Mouse (Mus musculus) forebrain, embryonic 14.5 days (tissue): ENCODE results near the gene Samhd1. TPM values are rescaled to one million over a fixed set of nuclear protein-coding genes. Genes with fewer than 3 reads are reported as not detected.

Experiments
- ATAC-seq: fragments of 200-750 bp; cut with Nextera tagmentation; 2 replicates; pipeline ENCODE4 v1.8.0; 2017; ENCODE audit warnings: mild to moderate bottlenecking, moderate library complexity
- DNase-seq: peaks from one replicate; pipeline ENCODE4 v3.0.0-alpha.2; 2015; ENCODE audit warnings: low spot score
- H3K27ac ChIP-seq: fragments of 300-500 bp; sonication (generic); 2 replicates; pipeline ENCODE4 v1.5.1; 2014; ENCODE audit warnings: low read depth, mild to moderate bottlenecking, control low read depth, low read length, moderate library complexity
- H3K27me3 ChIP-seq: fragments of 300-500 bp; sonication (generic); replicated peaks from 2 replicates; pipeline ENCODE4 v1.6.1; 2014; ENCODE audit warnings: low read length, control low read depth, mixed read lengths; ENCODE audit not compliant: control insufficient read depth, insufficient read depth
- H3K36me3 ChIP-seq: fragments of 300-500 bp; sonication (generic); 2 replicates; pipeline ENCODE4 v1.6.1; 2014; ENCODE audit warnings: low read length, control low read depth; ENCODE audit not compliant: control insufficient read depth, insufficient read depth
- H3K4me1 ChIP-seq: fragments of 300-500 bp; sonication (generic); 2 replicates; pipeline ENCODE4 v1.6.1; 2014; ENCODE audit warnings: antibody characterized with exemption, low read length, control low read depth; ENCODE audit not compliant: control insufficient read depth, insufficient read depth
- H3K4me2 ChIP-seq: fragments of 300-500 bp; sonication (generic); 2 replicates; pipeline ENCODE4 v1.6.1; 2014; ENCODE audit warnings: mild to moderate bottlenecking, control low read depth, low read length
- H3K4me3 ChIP-seq: fragments of 300-500 bp; sonication (generic); 2 replicates; pipeline ENCODE4 v1.5.1; 2014; ENCODE audit warnings: low read depth, low read length, control low read depth
- H3K9ac ChIP-seq: fragments of 300-500 bp; sonication (generic); 2 replicates; pipeline ENCODE4 v1.6.1; 2014; ENCODE audit warnings: mild to moderate bottlenecking, low read length, control low read depth, moderate library complexity
- H3K9me3 ChIP-seq: fragments of 300-500 bp; sonication (generic); replicated peaks from 2 replicates; pipeline ENCODE4 v1.6.1; 2016; ENCODE audit warnings: low read length, control low read depth, mixed read lengths; ENCODE audit not compliant: control insufficient read depth
- WGBS: fragments of 180-500 bp; shearing (Covaris S2); extraction: QIAGEN DNeasy Blood & Tissue Kit; methylation state at CpG from one replicate; pipeline ENCODE4 v1.1.7; 2014; 5-methylcytosine and 5-hydroxymethylcytosine counted together
- polyA plus RNA-seq: library from polyadenylated mRNA; unstranded; fragments of >200 nt; fragmentation: Nextera tagmentation; extraction: Ambion mirVana; gene quantifications from 2 replicates; pipeline ENCODE4 v1.2.1, GENCODE M21; 2014

Samhd1 gene
- polyA plus RNA-seq, 1 experiment from 2014 or later: 13.6 TPM

DNA sequence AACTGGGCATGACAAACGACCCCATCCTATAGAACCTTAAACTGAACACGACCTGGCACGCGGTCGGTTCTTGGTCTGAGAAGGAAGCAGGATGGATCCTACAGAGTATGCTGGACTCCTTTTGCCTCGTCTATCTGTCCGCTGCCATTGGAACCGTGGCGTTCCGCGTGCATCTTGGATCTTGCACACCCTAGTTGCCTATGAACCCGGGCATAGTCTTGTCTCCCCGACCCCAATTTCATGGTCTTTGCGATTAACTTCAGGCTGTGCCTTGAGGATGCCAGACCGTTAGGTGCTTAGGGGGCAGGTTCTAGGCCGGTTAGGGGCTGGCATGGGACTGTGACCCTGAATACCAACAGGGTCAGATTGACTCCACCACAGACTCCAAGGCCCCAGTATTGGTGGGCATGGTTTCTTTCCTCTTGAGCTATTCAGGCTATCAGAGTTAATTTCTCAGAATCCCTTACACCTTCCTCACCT, 55.3 kb downstream of the Samhd1 start:
- DNase-seq (no peak), ATAC-seq (no peak)
- 11% methylated on average over 16 of the region's 16 CpGs for WGBS
- peak overlapping the region; percentile 98 for H3K9ac ChIP-seq
- H3K9me3 ChIP-seq: no peaks in the 10 kb centered on the region
- H3K4me2 ChIP-seq: peak overlapping the region; percentile 89
- peaks cover 34% of the 10 kb centered on the region for H3K4me1 ChIP-seq
- H3K27me3 ChIP-seq: no peaks in the 10 kb centered on the region
- peak overlapping the region; percentile 98 for H3K27ac ChIP-seq
- peaks cover 3% of the 10 kb centered on the region; the same call in 1 of the 2 replicates for H3K36me3 ChIP-seq
- peak overlapping the region; percentile 96 for H3K4me3 ChIP-seq

DNA sequence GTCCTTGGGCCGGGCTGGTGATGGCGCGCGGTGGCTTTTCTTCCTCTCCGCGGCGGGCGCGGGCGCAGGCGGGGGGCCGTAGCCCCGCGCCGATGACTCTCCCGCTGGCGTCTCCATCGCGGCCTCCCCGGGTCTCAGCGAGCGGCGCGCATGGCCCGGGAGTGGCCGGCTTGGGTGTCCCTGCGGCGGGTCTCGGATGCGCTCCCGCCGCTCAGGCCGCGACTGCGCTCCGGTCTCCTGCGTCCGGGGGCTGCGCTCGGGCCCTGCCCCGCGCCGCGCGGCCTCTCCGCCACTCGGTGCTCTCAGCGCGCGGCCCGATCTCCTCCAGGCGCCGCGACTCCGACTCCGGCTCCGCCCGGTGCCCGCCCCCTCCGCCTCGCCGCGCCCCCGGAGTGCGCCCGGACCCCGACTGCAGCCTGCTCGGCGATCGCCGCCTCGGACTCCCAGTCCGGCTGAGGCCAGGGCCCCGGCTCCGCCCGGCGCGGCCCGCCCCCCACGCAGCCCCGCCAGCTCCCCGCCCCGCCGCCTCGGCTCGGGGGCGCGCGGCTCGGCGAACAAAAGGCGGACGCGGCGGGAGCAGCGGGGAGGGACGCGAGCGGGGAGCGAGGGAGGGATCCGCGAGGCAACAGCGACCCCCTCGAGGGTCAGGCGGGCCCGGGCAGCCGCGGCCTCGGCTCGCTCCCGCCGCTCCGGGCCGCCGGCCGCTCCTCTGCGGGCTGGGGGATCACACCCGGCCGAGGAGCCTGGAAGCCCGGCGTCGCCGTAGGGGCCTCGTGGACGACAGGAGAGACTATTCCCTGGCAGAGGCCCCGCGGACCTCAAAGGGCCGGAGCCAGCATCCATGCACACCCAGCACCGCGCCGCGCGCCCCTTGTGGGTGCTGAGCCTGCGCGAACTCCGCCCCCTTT, 56.0 kb downstream of the Samhd1 start, which contains the start of gene Soga1:
Gene Soga1, minus strand, starts transcription at position 462 of the 908 bp plus-strand sequence.
- H3K36me3 ChIP-seq: peaks cover 3% of the 10 kb centered on the region; the same call in 1 of the 2 replicates
- peaks cover 41% of the 10 kb centered on the region for H3K4me1 ChIP-seq
- H3K27me3 ChIP-seq: no peaks in the 10 kb centered on the region
- peak within 1 kb of the TSS; percentile 96 for H3K4me3 ChIP-seq
- ATAC-seq (peak; percentile 84), DNase-seq (peak; percentile 91)
- WGBS: under 1% methylated on average over 112 of the region's 136 CpGs
- peak within 1 kb of the TSS; percentile 98 for H3K9ac ChIP-seq
- H3K9me3 ChIP-seq: no peaks in the 10 kb centered on the region
- peak within 1 kb of the TSS; percentile 89 for H3K4me2 ChIP-seq
- H3K27ac ChIP-seq: peak within 1 kb of the TSS; percentile 98

DNA sequence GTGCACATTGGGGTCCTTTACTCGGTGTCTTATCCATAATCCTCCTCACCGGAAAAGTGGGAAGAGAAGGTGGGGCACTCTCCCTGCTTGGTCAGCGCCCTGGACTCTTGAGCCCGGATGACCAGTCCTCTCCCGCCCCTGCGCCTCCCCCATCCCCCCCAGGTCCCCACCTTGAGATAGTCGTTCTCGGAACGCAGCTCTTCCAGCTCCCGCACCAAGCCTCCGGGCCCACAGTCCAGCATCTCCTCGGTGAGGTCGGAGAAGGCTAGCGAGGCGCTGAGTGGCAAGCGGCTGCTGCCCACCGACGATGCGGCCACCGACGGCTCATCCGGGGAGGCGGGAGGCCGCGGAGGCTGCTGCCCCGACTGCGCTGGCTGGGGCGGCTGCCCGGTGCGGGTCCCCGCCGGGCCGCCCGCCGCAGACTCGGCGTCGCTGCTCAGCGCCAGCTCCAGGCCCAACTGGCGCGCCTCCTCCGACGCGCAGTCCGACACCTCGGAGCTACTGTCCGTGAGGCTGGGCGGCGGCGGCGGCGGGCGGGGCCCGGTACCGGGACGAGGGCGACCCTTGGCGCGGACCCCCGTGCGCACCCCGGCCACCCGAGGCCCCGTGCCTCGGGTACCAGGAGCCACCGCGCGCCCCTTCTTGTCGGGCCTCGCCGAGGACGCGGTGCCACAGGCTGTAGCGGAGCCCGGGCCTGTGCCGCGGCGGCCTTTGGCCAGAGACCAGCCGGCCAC, 56.8 kb downstream of the Samhd1 start:
- Histone ChIP-seq H3K9me3 (no peaks in the 10 kb centered on the region), H3K4me1 (peaks cover 46% of the 10 kb centered on the region), H3K9ac (peak overlapping the region; percentile 98), H3K36me3 (peaks cover 9% of the 10 kb centered on the region; the same call in 1 of the 2 replicates), H3K27ac (peak overlapping the region; percentile 98), H3K4me3 (peak overlapping the region; percentile 96), H3K27me3 (no peaks in the 10 kb centered on the region), H3K4me2 (peak overlapping the region; percentile 89)
- WGBS: under 1% methylated on average over 63 of the region's 79 CpGs
- ATAC-seq: peak; percentile 6
- no peak for DNase-seq

DNA sequence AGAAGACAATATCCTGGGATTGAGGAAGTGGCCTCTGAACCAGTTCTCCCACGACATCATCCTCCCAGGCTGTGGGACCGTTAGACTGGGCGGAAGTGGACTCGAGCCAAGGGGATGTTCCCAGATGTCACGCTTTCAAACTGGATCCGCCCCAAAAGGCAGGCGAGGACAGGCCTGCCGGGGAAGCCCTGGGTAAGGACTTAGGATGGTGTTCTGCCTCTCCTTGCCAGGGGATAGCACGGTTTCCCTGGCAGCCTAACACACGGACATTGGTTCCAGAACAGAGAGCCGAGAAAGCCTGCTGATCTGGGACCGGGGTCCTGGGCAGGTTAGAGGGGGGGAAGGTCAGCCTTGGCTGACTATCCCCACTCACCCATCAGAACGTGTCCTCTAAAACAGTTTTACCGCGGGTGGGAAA, 57.4 kb downstream of the Samhd1 start:
- DNase-seq: peak; percentile 73

DNA sequence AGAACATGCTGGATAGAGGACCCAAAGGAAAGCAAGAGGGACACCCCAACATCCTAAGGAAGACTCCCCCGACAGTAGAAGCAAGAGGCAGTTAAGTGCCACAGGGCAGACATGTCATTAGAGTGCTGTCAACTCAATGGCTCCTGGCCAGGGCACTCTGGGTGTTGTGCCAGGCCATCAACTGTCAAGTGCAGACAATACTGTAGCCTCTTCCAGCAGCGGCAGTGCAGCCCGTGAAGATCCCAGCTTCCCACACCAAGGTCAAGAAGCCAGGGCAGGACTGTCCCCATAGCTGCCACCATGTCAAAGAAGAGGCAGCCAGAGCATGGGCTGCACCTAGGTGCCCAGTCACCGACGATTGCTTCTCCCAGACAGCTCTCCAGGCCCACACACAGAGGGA, 57.9 kb downstream of the Samhd1 start:
- H3K27me3 ChIP-seq: no peaks in the 10 kb centered on the region
- no peak overlapping the region for H3K27ac ChIP-seq
- H3K36me3 ChIP-seq: peaks cover 15% of the 10 kb centered on the region; the same call in 1 of the 2 replicates
- H3K4me2 ChIP-seq: peak overlapping the region; percentile 89
- H3K4me1 ChIP-seq: peaks cover 48% of the 10 kb centered on the region
- H3K9me3 ChIP-seq: no peaks in the 10 kb centered on the region
- peak overlapping the region; percentile 98 for H3K9ac ChIP-seq
- 11% methylated on average over 5 of the region's 5 CpGs for WGBS
- DNase-seq (peak; percentile 47), ATAC-seq (no peak)
- H3K4me3 ChIP-seq: peak overlapping the region; percentile 96

More for the DNA sequence above, 57.4 kb downstream of the Samhd1 start:
- Histone ChIP-seq H3K27ac (peak overlapping the region; percentile 98), H3K27me3 (no peaks in the 10 kb centered on the region), H3K9me3 (no peaks in the 10 kb centered on the region), H3K36me3 (peaks cover 15% of the 10 kb centered on the region; the same call in 1 of the 2 replicates), H3K4me3 (peak overlapping the region; percentile 96), H3K4me2 (peak overlapping the region; percentile 89), H3K9ac (peak overlapping the region; percentile 98), H3K4me1 (peaks cover 46% of the 10 kb centered on the region)
- ATAC-seq: no peak
- WGBS: 0% methylated on average over 15 of the region's 15 CpGs

DNA sequence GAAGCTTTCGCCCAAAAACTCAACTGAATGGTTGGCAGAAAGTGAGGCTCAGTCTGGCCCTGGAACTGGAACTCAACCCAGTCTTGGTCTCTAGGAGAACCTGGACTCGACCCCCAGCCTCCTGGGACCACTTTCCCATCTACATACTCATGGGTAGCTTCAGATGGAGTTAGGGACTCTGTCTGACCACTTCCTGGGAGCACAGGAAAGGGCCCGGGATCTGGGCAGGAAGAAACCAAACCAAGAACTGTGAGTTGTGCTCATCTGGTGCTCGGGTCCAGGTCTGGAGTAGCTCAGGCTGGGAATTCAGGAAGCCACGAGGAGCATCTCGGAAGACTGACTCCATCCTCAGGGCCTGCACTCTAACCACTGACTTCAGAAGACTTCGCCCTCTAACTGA, 58.5 kb downstream of the Samhd1 start:
- ATAC-seq (no peak), DNase-seq (no peak)
- Histone ChIP-seq H3K4me2 (peak overlapping the region; percentile 89), H3K36me3 (peaks cover 15% of the 10 kb centered on the region; the same call in 1 of the 2 replicates), H3K4me3 (peak overlapping the region; percentile 96), H3K4me1 (peaks cover 52% of the 10 kb centered on the region), H3K27me3 (no peaks in the 10 kb centered on the region), H3K27ac (no peak overlapping the region), H3K9me3 (no peaks in the 10 kb centered on the region), H3K9ac (peak overlapping the region; percentile 98; the same call in 1 of the 2 replicates)
- 89% methylated on average over 7 of the region's 7 CpGs for whole genome bisulfite sequencing

DNA sequence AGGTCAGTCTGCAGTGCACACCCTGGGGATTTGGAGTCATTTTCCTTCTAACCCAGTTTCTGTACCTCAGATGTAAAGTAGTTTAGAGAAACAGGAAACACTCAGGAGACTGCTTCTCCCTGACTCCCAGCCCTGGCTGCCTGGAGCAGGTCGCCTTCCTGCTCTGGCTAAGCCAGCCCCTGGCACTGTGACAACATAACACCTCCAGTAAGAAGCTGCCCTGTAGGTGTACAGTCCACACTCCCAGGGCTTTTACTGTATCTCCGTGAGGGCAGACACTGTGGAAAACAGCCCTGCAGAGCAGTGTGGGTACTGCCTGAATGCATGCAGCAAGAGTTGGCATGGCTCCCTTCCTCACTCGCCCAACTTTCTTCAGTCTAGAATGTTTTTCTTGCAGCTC, 59.4 kb downstream of the Samhd1 start:
- Histone ChIP-seq H3K9ac (peak overlapping the region; percentile 40; the same call in 1 of the 2 replicates), H3K27me3 (no peaks in the 10 kb centered on the region), H3K36me3 (peaks cover 17% of the 10 kb centered on the region; the same call in 1 of the 2 replicates), H3K27ac (no peak overlapping the region), H3K4me2 (peak overlapping the region; percentile 89), H3K4me3 (peak overlapping the region; percentile 11), H3K4me1 (peaks cover 61% of the 10 kb centered on the region), H3K9me3 (no peaks in the 10 kb centered on the region)
- DNase-seq (no peak), ATAC-seq (no peak)
- WGBS: 41% methylated on average over 3 of the region's 3 CpGs

DNA sequence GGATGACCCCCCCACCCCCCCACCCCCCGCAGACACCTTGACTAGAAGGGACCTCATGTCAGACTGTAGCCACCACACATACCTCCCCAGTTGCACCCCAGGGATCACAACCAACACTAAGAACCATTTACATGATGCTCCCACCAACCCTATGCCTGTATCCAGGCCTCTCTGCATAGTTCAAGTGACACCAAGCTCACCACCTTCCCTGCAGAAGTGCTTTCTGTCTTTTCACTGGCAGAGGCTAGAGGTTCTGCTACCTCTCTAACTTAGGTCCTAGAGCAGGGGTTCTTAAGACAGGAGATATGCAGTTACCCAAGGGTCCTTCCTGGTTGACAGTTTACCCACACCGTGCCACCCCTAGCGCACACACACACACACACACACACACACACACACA, 59.8 kb downstream of the Samhd1 start:
- WGBS: 91% methylated on average over 3 of the region's 3 CpGs
- H3K36me3 ChIP-seq: peaks cover 17% of the 10 kb centered on the region; the same call in 1 of the 2 replicates
- ATAC-seq: no peak
- peak overlapping the region; percentile 40 for H3K9ac ChIP-seq
- H3K4me2 ChIP-seq: peak overlapping the region; percentile 89
- no peak for DNase-seq
- peak overlapping the region; percentile 11; the same call in 1 of the 2 replicates for H3K4me3 ChIP-seq
- H3K4me1 ChIP-seq: peaks cover 66% of the 10 kb centered on the region
- H3K27me3 ChIP-seq: no peaks in the 10 kb centered on the region
- no peak overlapping the region for H3K27ac ChIP-seq
- H3K9me3 ChIP-seq: no peaks in the 10 kb centered on the region
